Mouse (Mus musculus) midbrain, embryonic 11.5 days (tissue): ENCODE results near the gene Arhgdia. TPM values are rescaled to one million over a fixed set of nuclear protein-coding genes. Genes with fewer than 3 reads are reported as not detected.
A peak's percentile ranks its signal among the peaks of the same experiment; 100 is the strongest.

Experiments
- ATAC-seq: fragments of 200-750 bp; cut with Nextera tagmentation; 2 replicates; pipeline ENCODE4 v1.8.0; 2017; ENCODE audit warnings: moderate TSS enrichment, moderate library complexity; ENCODE audit not compliant: low FRiP score
- DNase-seq: peaks from one replicate; pipeline ENCODE4 v3.0.0; 2015; ENCODE audit warnings: low spot score; ENCODE audit errors: missing footprints
- H3K27ac ChIP-seq: fragments of 300-500 bp; sonication (generic); 2 replicates; pipeline ENCODE4 v1.5.1; 2014; ENCODE audit warnings: low read depth, low read length
- H3K27me3 ChIP-seq: fragments of 300-500 bp; sonication (generic); 2 replicates; pipeline ENCODE4 v1.6.1; 2014; ENCODE audit warnings: mild to moderate bottlenecking, low read length, moderate library complexity, mixed read lengths; ENCODE audit not compliant: control insufficient read depth, insufficient read depth
- H3K36me3 ChIP-seq: fragments of 300-500 bp; sonication (generic); 2 replicates; pipeline ENCODE4 v1.6.1; 2014; ENCODE audit warnings: mild to moderate bottlenecking, low read length, moderate library complexity, mixed read lengths; ENCODE audit not compliant: control insufficient read depth, insufficient read depth
- H3K4me1 ChIP-seq: fragments of 300-500 bp; sonication (generic); 2 replicates; pipeline ENCODE4 v1.6.1; 2014; ENCODE audit warnings: low read length; ENCODE audit not compliant: control insufficient read depth, insufficient read depth
- H3K4me2 ChIP-seq: fragments of 300-500 bp; sonication (generic); 2 replicates; pipeline ENCODE4 v1.6.1; 2014; ENCODE audit warnings: mild to moderate bottlenecking, moderate library complexity
- H3K4me3 ChIP-seq: fragments of 300-500 bp; sonication (generic); 2 replicates; pipeline ENCODE4 v1.5.1; 2014; ENCODE audit warnings: low read depth, low read length
- H3K9ac ChIP-seq: fragments of 300-500 bp; sonication (generic); 2 replicates; pipeline ENCODE4 v1.6.1; 2014; ENCODE audit warnings: low read length
- H3K9me3 ChIP-seq: fragments of 300-500 bp; sonication (generic); 2 replicates; pipeline ENCODE4 v1.6.1; 2016; ENCODE audit warnings: low read length; ENCODE audit not compliant: control insufficient read depth
- WGBS: fragments of 180-500 bp; shearing (Covaris S2); extraction: QIAGEN DNeasy Blood & Tissue Kit; methylation state at CpG from one replicate; pipeline ENCODE4 v1.1.7; 2014; 5-methylcytosine and 5-hydroxymethylcytosine counted together
- polyA plus RNA-seq: library from polyadenylated mRNA; unstranded; fragments of >200 nt; fragmentation: Nextera tagmentation; extraction: Ambion mirVana; gene quantifications from 2 replicates; pipeline ENCODE4 v1.2.1, GENCODE M21; 2014

Gene Arhgdia
- polyA plus RNA-seq, 1 experiment from 2014 or later, result 583 TPM

DNA sequence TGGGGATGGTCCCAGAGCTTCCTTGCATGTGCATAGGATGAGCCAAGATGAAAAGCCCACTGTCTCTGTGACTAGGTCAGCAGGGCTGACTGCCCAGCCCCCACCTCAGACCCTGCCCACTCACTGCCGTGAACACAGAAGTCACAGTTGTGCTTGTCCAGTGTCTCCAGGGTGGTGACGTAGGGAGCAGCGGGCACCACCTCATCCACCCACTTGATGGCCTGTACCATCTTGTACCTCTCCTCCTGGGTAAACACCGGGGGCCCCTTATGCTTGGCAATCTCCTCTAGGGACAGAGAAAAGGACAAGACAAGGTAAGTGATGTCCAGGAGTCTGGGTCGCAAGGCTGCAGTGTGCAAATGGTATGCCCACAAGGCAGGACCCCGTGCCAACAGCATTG, 33.7 kb upstream of the Arhgdia start:
- 91% methylated on average over 6 of the region's 6 CpGs for WGBS
- no peak overlapping the region for H3K4me3 ChIP-seq
- no peaks in the 10 kb centered on the region for H3K27me3 ChIP-seq
- H3K27ac ChIP-seq, result no peak overlapping the region
- H3K4me1 ChIP-seq, result peaks cover 10% of the 10 kb centered on the region
- DNase-seq (no peak), ATAC-seq (no peak)
- H3K9ac ChIP-seq, result no peak overlapping the region
- H3K9me3 ChIP-seq, result no peaks in the 10 kb centered on the region
- H3K4me2 ChIP-seq, result no peak overlapping the region
- peaks cover 23% of the 10 kb centered on the region for H3K36me3 ChIP-seq

DNA sequence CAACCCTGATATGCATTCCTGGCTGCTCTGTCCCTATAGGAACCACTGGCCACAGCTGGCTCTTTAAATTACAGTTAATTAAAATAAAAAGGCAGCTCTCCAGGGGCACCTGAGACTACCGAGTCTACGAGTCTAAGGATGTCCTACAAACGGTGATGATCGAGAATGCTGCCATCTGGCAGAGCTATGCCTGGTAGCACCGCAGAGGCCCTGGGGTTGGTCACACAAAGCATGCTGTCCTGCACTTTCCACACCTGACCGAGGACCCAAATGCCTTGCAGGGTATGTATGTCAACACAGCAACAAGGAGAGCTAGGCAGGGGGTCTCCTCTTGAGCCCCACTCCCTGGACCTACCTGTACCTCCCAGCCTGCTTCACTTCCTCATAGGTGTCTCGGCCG, 32.6 kb upstream of the Arhgdia start:
- peaks cover 19% of the 10 kb centered on the region for H3K36me3 ChIP-seq
- no peak overlapping the region for H3K27ac ChIP-seq
- WGBS, result 91% methylated on average over 8 of the region's 8 CpGs
- H3K4me1 ChIP-seq, result peaks cover 11% of the 10 kb centered on the region
- H3K9me3 ChIP-seq, result no peaks in the 10 kb centered on the region
- no peak overlapping the region for H3K9ac ChIP-seq
- H3K4me3 ChIP-seq, result no peak overlapping the region
- ATAC-seq (no peak), DNase-seq (no peak)
- H3K27me3 ChIP-seq, result peaks cover 3% of the 10 kb centered on the region; the same call in 1 of the 2 replicates
- no peak overlapping the region for H3K4me2 ChIP-seq

DNA sequence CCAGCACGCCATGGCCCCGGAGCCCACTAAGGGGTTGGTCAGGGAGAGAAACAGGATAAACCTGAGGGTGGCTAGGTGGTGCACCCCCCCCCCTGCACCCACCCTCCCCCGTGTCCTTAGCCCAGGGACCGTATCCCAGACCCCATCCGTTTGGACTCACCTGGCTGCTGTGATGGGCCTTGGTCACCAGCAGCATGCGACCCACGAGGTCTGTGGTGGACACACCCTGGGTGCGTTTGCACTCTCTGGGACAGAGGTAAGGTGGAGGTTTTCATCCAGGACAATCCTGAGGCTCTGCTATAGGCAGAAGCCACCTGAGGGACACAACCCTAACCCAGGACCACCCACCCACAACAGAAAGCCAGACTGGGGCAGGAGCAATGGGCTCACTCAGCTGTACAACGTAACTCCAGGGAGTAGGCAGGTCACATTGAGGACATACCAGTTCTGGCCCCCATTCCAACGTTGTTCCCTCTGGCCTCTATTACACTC, 32.1 kb upstream of the Arhgdia start:
- Histone ChIP-seq H3K27me3 (peaks cover 4% of the 10 kb centered on the region; the same call in 1 of the 2 replicates), H3K4me2 (no peak overlapping the region), H3K4me3 (no peak overlapping the region), H3K36me3 (peaks cover 15% of the 10 kb centered on the region), H3K9ac (no peak overlapping the region), H3K27ac (no peak overlapping the region), H3K9me3 (no peaks in the 10 kb centered on the region), H3K4me1 (peaks cover 15% of the 10 kb centered on the region)
- DNase-seq (no peak), ATAC-seq (no peak)
- 90% methylated on average over 10 of the region's 10 CpGs for WGBS

DNA sequence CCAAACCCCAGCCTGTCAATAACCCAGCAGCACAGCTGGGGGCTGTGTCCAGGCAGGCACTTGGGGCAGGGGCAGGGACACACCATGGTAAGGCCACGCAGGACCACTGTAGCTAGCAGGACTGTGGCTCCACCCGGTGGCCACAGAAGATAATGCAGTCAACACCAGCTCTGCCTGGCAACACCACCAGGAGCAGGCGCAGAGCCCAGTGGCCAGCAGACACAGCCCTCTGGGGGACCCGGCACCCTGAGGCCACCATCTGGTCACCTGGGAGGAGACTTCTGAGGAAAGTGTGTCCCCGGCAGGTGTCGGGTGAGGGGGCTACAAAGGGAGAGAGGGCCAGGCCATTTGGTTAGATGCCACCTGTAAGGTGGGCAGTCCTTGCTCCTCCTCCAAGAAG, 31.3 kb upstream of the Arhgdia start:
- no peaks in the 10 kb centered on the region for H3K9me3 ChIP-seq
- peaks cover 4% of the 10 kb centered on the region; the same call in 1 of the 2 replicates for H3K27me3 ChIP-seq
- H3K36me3 ChIP-seq, result peaks cover 11% of the 10 kb centered on the region
- H3K4me2 ChIP-seq, result no peak overlapping the region
- 46% methylated on average over 6 of the region's 6 CpGs for WGBS
- no peak overlapping the region for H3K4me3 ChIP-seq
- no peak overlapping the region for H3K27ac ChIP-seq
- H3K9ac ChIP-seq, result no peak overlapping the region
- DNase-seq (peak; percentile 96), ATAC-seq (peak; percentile 28; the same call in 1 of the 2 replicates)
- peaks cover 18% of the 10 kb centered on the region for H3K4me1 ChIP-seq

DNA sequence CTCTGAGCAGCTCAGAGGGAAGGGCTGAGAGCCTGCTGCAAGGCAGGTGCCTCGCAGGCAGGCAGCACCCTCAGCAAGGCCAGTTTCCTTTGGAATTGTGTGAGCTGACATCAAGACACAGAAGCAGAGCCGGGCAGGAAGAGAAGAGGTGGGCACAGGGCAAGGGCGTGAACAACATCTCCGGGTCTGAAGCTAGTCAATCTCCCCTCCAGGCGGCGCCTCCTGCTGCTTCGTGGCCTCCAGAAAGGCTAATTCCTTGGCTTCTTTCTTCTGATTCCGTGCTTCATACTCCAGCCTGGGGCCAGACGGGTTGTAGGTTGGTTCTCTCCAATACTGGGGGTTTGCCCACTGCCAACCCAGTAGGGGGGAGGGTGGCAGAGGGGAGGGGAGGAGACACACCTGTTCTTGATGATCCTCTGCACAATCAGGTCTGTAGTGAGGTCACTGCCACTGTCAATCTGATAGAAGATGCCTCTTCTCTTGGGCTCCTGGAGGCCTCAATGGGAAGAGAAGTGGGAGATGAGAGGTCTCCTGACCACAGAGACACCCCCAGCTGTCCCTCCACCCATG, 29.1 kb upstream of the Arhgdia start:
- Histone ChIP-seq H3K4me2 (no peak overlapping the region), H3K36me3 (peaks cover 11% of the 10 kb centered on the region), H3K27me3 (peaks cover 4% of the 10 kb centered on the region; the same call in 1 of the 2 replicates), H3K27ac (no peak overlapping the region), H3K4me3 (no peak overlapping the region), H3K4me1 (peaks cover 10% of the 10 kb centered on the region), H3K9me3 (no peaks in the 10 kb centered on the region), H3K9ac (no peak overlapping the region)
- DNase-seq, result no peak
- 86% methylated on average over 9 of the region's 9 CpGs for WGBS
- ATAC-seq, result no peak

DNA sequence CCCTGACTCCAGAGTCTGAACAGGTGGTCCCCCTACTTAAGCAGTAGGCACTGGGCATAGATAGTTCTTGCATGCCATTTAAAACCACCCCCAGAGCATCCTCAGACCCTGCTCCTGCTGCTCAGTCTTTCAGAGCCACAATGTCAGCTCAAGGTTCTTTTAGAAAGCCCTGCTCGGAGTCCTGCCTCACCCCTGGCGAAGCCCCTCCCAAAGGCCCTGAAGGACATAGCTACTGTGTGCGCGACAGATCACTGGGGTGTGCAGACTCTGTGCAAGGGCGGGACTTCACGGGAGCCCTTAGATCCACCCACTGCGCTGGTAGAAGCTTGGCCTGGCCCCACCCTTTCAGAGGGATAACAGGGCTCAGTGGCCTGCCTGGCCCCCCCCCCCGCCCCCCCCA, 27.8 kb upstream of the Arhgdia start:
- H3K36me3 ChIP-seq, result peaks cover 12% of the 10 kb centered on the region
- H3K9me3 ChIP-seq, result no peaks in the 10 kb centered on the region
- peak; percentile 31; the same call in 1 of the 2 replicates for ATAC-seq
- no peak overlapping the region for H3K27ac ChIP-seq
- WGBS, result 37% methylated on average over 7 of the region's 8 CpGs
- no peak overlapping the region for H3K4me3 ChIP-seq
- peaks cover 4% of the 10 kb centered on the region; the same call in 1 of the 2 replicates for H3K27me3 ChIP-seq
- no peak overlapping the region for H3K4me2 ChIP-seq
- peaks cover 10% of the 10 kb centered on the region for H3K4me1 ChIP-seq
- no peak overlapping the region; the same call in 1 of the 2 replicates for H3K9ac ChIP-seq
- DNase-seq, result no peak

DNA sequence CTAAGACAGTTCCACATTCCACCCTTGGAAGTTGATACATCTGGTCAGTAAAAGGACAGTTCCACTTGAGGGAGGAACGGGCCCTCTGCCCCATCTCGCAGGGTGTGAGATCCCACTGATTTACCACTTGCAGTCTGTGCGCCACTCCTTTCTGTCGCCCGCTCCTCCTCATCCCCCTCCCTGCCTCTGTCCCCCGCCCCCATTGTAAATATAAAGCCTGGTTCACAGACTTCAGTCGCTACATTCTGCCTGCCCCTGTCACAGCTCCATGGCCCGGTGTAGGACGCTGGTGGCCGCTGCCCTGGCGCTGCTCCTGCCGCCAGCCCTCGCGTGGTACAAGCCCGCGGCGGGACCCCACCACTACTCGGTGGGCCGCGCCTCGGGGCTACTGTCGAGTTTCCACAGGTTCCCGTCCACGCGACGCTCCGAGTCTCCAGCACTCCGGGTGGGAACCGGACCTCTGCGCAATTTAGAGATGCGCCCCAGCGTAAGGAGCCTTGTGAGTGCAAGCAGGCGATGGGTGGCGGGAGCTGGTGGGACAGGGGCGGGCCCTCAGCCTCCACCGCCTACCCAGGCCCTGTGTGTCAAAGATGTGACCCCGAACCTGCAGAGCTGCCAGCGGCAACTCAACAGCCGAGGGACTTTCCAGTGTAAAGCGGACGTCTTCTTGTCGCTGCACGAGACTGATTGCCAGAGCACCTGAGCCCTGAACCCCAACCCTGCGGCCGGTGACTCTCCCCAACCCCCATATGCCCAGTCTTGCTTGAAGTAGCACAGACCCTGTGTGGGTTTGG, 27.0 kb upstream of the Arhgdia start, which contains the start of gene Npb:
TSS of gene Npb (plus strand) at position 237 of the 794 bp plus-strand sequence.
- Histone ChIP-seq H3K4me1 (peaks cover 10% of the 10 kb centered on the region), H3K36me3 (peaks cover 12% of the 10 kb centered on the region), H3K9ac (peak within 1 kb of the TSS; percentile 44), H3K27me3 (peaks cover 4% of the 10 kb centered on the region; the same call in 1 of the 2 replicates), H3K27ac (no peak within 1 kb of the TSS), H3K4me3 (peak within 1 kb of the TSS; percentile 19), H3K4me2 (peak within 1 kb of the TSS; percentile 41), H3K9me3 (no peaks in the 10 kb centered on the region)
- ATAC-seq, result peak; percentile 47; the same call in 1 of the 2 replicates
- WGBS, result 8% methylated on average over 45 of the region's 45 CpGs
- peak; percentile 91 for DNase-seq

DNA sequence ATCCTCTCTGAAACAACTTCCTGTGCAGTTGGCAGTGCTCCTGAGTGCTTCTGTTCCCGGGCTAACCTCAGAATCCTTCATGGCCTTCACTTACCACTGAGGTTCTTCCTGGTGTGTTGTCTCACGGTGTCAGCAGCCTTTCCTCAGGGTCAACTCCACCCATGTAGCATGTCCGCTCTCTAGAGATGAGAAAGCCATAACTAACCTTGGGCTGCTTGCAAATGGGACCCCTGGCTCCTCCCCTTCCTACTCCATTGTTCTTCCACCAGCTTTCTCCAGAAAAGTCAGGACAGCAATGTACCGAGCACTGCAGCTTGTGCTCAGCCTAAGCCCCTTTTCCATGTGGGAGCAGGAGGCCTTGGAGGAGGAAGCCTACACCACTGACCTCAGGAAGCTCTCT, 25.3 kb upstream of the Arhgdia start:
- ATAC-seq (no peak), DNase-seq (no peak)
- Histone ChIP-seq H3K9ac (no peak overlapping the region), H3K4me2 (no peak overlapping the region), H3K36me3 (peaks cover 7% of the 10 kb centered on the region), H3K4me3 (no peak overlapping the region), H3K27me3 (peaks cover 4% of the 10 kb centered on the region; the same call in 1 of the 2 replicates), H3K9me3 (no peaks in the 10 kb centered on the region), H3K4me1 (peaks cover 10% of the 10 kb centered on the region), H3K27ac (no peak overlapping the region)
- WGBS, result 82% methylated on average over 4 of the region's 4 CpGs

DNA sequence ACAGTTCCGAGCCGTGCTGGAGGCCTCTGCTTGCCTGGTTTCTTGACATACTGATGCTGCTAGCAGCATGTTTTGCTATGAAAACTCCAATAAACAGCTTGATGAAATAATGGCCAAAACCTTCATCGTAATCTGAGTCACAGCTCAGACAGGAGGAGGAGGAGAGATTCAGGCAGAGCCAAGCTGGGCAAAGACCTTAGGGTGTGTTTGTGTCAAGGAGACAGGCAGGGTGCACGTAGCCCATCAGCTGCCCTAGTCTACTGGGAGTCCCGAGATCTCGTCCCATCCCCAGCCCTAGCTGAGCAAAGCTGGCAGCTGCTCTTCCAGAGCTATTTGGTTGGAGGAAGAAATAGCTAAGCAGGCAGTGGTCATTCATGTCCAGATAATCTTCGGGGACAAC, 24.2 kb upstream of the Arhgdia start:
- Histone ChIP-seq H3K27me3 (peaks cover 4% of the 10 kb centered on the region; the same call in 1 of the 2 replicates), H3K4me1 (peaks cover 10% of the 10 kb centered on the region), H3K9me3 (no peaks in the 10 kb centered on the region), H3K36me3 (peaks cover 9% of the 10 kb centered on the region; the same call in 1 of the 2 replicates), H3K4me2 (no peak overlapping the region), H3K27ac (no peak overlapping the region), H3K9ac (no peak overlapping the region), H3K4me3 (no peak overlapping the region)
- DNase-seq, result no peak
- 95% methylated on average over 7 of the region's 7 CpGs for WGBS
- ATAC-seq, result no peak
